Mouse (Mus musculus): ENCODE measurements around the gene Pcif1. TPM values are rescaled to one million over a fixed set of nuclear protein-coding genes. Genes with fewer than 3 reads are reported as not detected.
"Not testable (repeated sequence)": the region's sequence is repeated elsewhere in the genome, so short reads cannot be mapped to it uniquely, and the experiment has no call there.

Gene Pcif1
- polyA plus RNA-seq, 1 experiment from 2014 or later: 38.4 TPM

- no peak for TF ChIP-seq EP300 (IDR thresholded peaks at IDR 0.05; ENCODE audit: low read depth)
- TF ChIP-seq CTCF (IDR thresholded peaks at IDR 0.05; ENCODE audit: low read depth): no peak
- Histone ChIP-seq H3K4me2 (ENCODE audit: low read depth, low read length) (no peak overlapping the region), H3K9ac (replicated peaks) (no peak overlapping the region), H3K27me3 (ENCODE audit: insufficient read depth, low read length) (no peaks in the 10 kb centered on the region), H3K36me3 (replicated peaks; ENCODE audit: insufficient read depth, low read length) (no peaks in the 10 kb centered on the region), H3K9me3 (ENCODE audit: low read length) (no peaks in the 10 kb centered on the region), H3K4me1 (ENCODE audit: insufficient read depth) (peaks cover 8% of the 10 kb centered on the region), H3K27ac (ENCODE audit: low read depth) (no peak overlapping the region), H3K4me3 (ENCODE audit: low read depth, low read length) (no peak overlapping the region)
- DNase-seq (no peak), ATAC-seq (no peak)
- WGBS (ENCODE audit: insufficient replicate concordance): 45% methylated on average over 1 of the region's 1 CpGs
Observed at GRCm38 (mm10) chr2:164874239-164874769, 4.8 kb upstream of the Pcif1 start.

GRCm38 (mm10) chr2:164875648-164876047 lies 3.5 kb upstream of the Pcif1 start:
- DNase-seq; H3K9ac ChIP-seq (replicated peaks); H3K27ac ChIP-seq (ENCODE audit: low read depth); H3K4me2 ChIP-seq (ENCODE audit: low read depth, low read length); H3K4me1 ChIP-seq (ENCODE audit: insufficient read depth); H3K27me3 ChIP-seq (ENCODE audit: insufficient read depth, low read length); H3K4me3 ChIP-seq (ENCODE audit: low read depth, low read length); H3K9me3 ChIP-seq (ENCODE audit: low read length); H3K36me3 ChIP-seq (replicated peaks; ENCODE audit: insufficient read depth, low read length); ATAC-seq: not testable (repeated sequence)
- 52% methylated on average over 2 of the region's 2 CpGs for WGBS (ENCODE audit: insufficient replicate concordance)

- H3K27me3 ChIP-seq (ENCODE audit: insufficient read depth, low read length); ATAC-seq; DNase-seq; H3K36me3 ChIP-seq (replicated peaks; ENCODE audit: insufficient read depth, low read length); H3K9me3 ChIP-seq (ENCODE audit: low read length): not testable (repeated sequence)
- Histone ChIP-seq H3K9ac (replicated peaks) (peak overlapping the region; percentile 100; the same call in 1 of the 2 replicates), H3K4me2 (ENCODE audit: low read depth, low read length) (peak overlapping the region; percentile 90), H3K4me3 (ENCODE audit: low read depth, low read length) (peak overlapping the region; percentile 96), H3K27ac (ENCODE audit: low read depth) (peak overlapping the region; percentile 100), H3K4me1 (ENCODE audit: insufficient read depth) (peaks cover 18% of the 10 kb centered on the region)
- WGBS (ENCODE audit: insufficient replicate concordance): 72% methylated on average over 10 of the region's 11 CpGs
- TF ChIP-seq CTCF (IDR thresholded peaks at IDR 0.05; ENCODE audit: low read depth): peak; percentile 39
Observed at GRCm38 (mm10) chr2:164877376-164878215, 1.5 kb upstream of the Pcif1 start.

GRCm38 (mm10) chr2:164878509-164879227 lies 436 bp upstream of the Pcif1 start:
- Histone ChIP-seq H3K27ac (ENCODE audit: low read depth) (peak overlapping the region; percentile 100), H3K9me3 (ENCODE audit: low read length) (no peaks in the 10 kb centered on the region), H3K36me3 (replicated peaks; ENCODE audit: insufficient read depth, low read length) (peaks cover 10% of the 10 kb centered on the region), H3K4me1 (ENCODE audit: insufficient read depth) (peaks cover 18% of the 10 kb centered on the region), H3K27me3 (ENCODE audit: insufficient read depth, low read length) (no peaks in the 10 kb centered on the region), H3K9ac (replicated peaks) (peak overlapping the region; percentile 100), H3K4me3 (ENCODE audit: low read depth, low read length) (peak overlapping the region; percentile 96), H3K4me2 (ENCODE audit: low read depth, low read length) (peak overlapping the region; percentile 90)
- 2% methylated on average over 28 of the region's 28 CpGs for WGBS (ENCODE audit: insufficient replicate concordance)
- peak; percentile 28 for ATAC-seq
- TF ChIP-seq CTCF (IDR thresholded peaks at IDR 0.05; ENCODE audit: low read depth): peak; percentile 51
- TF ChIP-seq EP300 (IDR thresholded peaks at IDR 0.05; ENCODE audit: low read depth): no peak
- peak; percentile 71 for DNase-seq

- WGBS (ENCODE audit: insufficient replicate concordance): 1% methylated on average over 53 of the region's 72 CpGs
- peak overlapping the region; percentile 100 for H3K9ac ChIP-seq (replicated peaks)
- H3K27me3 ChIP-seq (ENCODE audit: insufficient read depth, low read length): no peaks in the 10 kb centered on the region
- DNase-seq (peak; percentile 99), ATAC-seq (peak; percentile 89)
- peak overlapping the region; percentile 90 for H3K4me2 ChIP-seq (ENCODE audit: low read depth, low read length)
- H3K4me3 ChIP-seq (ENCODE audit: low read depth, low read length): peak overlapping the region; percentile 96
- H3K4me1 ChIP-seq (ENCODE audit: insufficient read depth): peaks cover 18% of the 10 kb centered on the region
- H3K27ac ChIP-seq (ENCODE audit: low read depth): peak overlapping the region; percentile 100
- H3K36me3 ChIP-seq (replicated peaks; ENCODE audit: insufficient read depth, low read length): peaks cover 21% of the 10 kb centered on the region
- H3K9me3 ChIP-seq (ENCODE audit: low read length): no peaks in the 10 kb centered on the region
- peak; percentile 32; the same call in 1 of the 2 replicates for TF ChIP-seq EP300 (IDR thresholded peaks at IDR 0.05; ENCODE audit: low read depth)
- TF ChIP-seq CTCF (IDR thresholded peaks at IDR 0.05; ENCODE audit: low read depth): no peak
Observed at GRCm38 (mm10) chr2:164879568-164880277, 619 bp downstream of the Pcif1 start.

DNA sequence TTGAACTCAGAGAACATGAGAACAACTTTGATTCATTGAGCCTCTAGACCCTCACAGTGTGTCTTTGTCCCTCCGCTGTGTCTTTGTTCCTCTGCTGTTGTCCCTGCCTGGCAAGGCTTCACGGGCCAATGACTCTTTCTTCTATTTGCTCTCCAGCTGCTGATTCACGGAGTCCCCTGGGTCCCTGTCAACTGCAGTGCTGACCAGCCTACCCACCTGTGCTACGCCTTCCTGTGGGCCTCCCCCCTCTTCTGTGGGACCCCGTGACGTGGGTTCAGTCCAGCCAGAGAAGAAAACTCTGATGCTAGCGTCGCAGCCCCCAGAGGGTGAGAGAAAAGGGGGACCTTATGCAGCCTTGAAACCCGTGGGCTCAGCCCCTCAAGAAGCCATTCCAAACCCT lies 3.5 kb downstream of the Pcif1 start:
- Histone ChIP-seq H3K4me3 (ENCODE audit: low read depth, low read length) (no peak overlapping the region), H3K9ac (replicated peaks) (no peak overlapping the region), H3K27me3 (ENCODE audit: insufficient read depth, low read length) (no peaks in the 10 kb centered on the region), H3K4me2 (ENCODE audit: low read depth, low read length) (no peak overlapping the region), H3K9me3 (ENCODE audit: low read length) (no peaks in the 10 kb centered on the region), H3K36me3 (replicated peaks; ENCODE audit: insufficient read depth, low read length) (peaks cover 50% of the 10 kb centered on the region), H3K4me1 (ENCODE audit: insufficient read depth) (peaks cover 18% of the 10 kb centered on the region), H3K27ac (ENCODE audit: low read depth) (no peak overlapping the region)
- ATAC-seq (no peak), DNase-seq (peak; percentile 44)
- 79% methylated on average over 9 of the region's 9 CpGs for WGBS (ENCODE audit: insufficient replicate concordance)
- TF ChIP-seq CTCF (IDR thresholded peaks at IDR 0.05; ENCODE audit: low read depth): no peak
- no peak for TF ChIP-seq EP300 (IDR thresholded peaks at IDR 0.05; ENCODE audit: low read depth)
